Mouse (Mus musculus) left cerebral cortex, adult 9 months (tissue): Measurements from ENCODE around the gene Kif3a.

ENCODE experiments used
- DNase-seq, 2 experiments: peaks; one replicate each; pipeline ENCODE4 v3.0.0; 2022; ENCODE audit warnings: low spot score in 2 of 2

Gene Kif3a

DNA sequence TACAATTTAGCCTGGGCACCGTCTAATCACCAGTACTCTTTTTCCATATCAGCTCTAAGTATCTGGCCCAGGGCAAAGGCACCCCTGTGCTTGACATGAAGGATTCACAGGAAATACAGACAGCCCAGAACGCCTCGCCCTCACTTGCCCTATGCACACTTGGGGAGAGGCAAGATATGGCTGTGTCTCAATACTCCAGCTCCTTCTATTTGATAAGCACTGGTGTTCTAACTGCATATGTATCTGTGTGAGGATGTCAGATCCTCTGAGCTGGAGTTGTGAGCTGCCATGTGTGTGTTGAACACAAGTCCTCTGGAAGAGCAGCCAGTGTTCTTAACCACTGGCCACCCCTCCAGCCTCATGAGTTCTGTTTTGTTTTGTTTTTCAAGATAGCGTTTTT lies 84.3 kb downstream of the Kif3a start:
- no peak for DNase-seq
